Mouse (Mus musculus) frontal cortex, adult (tissue): ENCODE results near the gene Sfmbt1.

ENCODE experiments used
- ATAC-seq: cut with Nextera tagmentation; 2 replicates; pipeline ENCODE4 v1.9.2; 2017; ENCODE audit warnings: mild to moderate bottlenecking, moderate library complexity, mixed read lengths; ENCODE audit not compliant: low TSS enrichment

Sfmbt1 gene

GRCm38 (mm10) chr14:30870206-30871147 is 155.8 kb downstream of the Sfmbt1 start:
- ATAC-seq, result peak; percentile 56
